Mouse (Mus musculus) frontal cortex, adult (tissue): Measurements from ENCODE around the gene Mup8.
"Not testable (repeated sequence)": the region's sequence is repeated elsewhere in the genome, so short reads cannot be mapped to it uniquely, and the experiment has no call there.

Source experiments
- ATAC-seq: cut with Nextera tagmentation; 2 replicates; pipeline ENCODE4 v1.9.2; 2017; ENCODE audit warnings: mild to moderate bottlenecking, moderate library complexity, mixed read lengths; ENCODE audit not compliant: low TSS enrichment

The Mup8 gene

GRCm38 (mm10) chr4:60222499-60222898 is at the start of gene Mup8:
Mup8 (minus strand) TSS chr4:60222599.
- ATAC-seq = not testable (repeated sequence)

GRCm38 (mm10) chr4:60265977-60266770 is 43.8 kb upstream of the Mup8 start:
- not testable (repeated sequence) for ATAC-seq

DNA sequence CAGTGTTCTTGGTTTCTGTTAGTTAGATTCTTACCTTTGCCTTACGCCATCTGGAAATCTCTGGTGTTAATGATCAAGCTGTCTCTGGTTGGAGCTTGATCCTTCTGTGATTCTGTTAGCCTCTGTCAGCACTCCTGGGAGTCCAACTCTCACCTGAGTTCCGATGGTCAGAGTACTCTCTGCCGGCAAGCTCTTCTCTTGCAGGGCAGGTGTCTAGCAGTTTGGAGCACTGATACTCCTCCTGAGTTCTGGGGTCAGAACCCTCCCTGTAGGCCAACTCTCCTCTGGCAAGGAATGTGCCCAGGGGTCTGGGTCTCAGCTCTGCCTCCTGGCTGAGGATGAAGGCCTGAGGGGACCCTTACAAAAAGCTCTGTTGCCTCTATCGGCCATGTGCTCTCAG is 40.3 kb upstream of the Mup8 start:
- not testable (repeated sequence) for ATAC-seq
